In genomic region chrX:166187803-166188202, GRCm38 (mm10) we compare ENCODE assay signal across 25 mouse cellular contexts. TPM values are rescaled to one million over a fixed set of nuclear protein-coding genes. Genes with fewer than 3 reads are reported as not detected.
DNase-seq lines count a peak whose midpoint lies in the region; ATAC-seq and TF ChIP-seq lines count a peak whose summit lies in the region.
"Had no signal": no experiment of that assay in that cellular context is flagged by ENCODE, and none has a peak within 500 bp of the region (broad histone marks: within the 10 kb centered on the region; RNA-seq: fewer than 3 reads in every experiment).

No protein-coding gene starts in this region.

- no peak for DNase-seq in heart, postnatal 10 days
- no peak for DNase-seq in lung, adult 2 months
- peak; percentile 11 for DNase-seq in lung, postnatal 25 days (ENCODE audit: low spot score)
- DNase-seq in lung, adult 18-20 months: no peak
- DNase-seq in ZHBTc4 (ENCODE audit: low read depth, low spot score): peak; percentile 7
- DNase-seq in yolk sac, embryonic 10.5 days (ENCODE audit: low spot score): no peak
- DNase-seq: adrenal gland, adult 2 months; adrenal gland, postnatal 14 days; cerebellum, adult 11 months; cerebellum, adult 2 months; cerebellum, adult 9-11 months; cerebellum, postnatal 25 days; forebrain, postnatal 0 days; gastrocnemius, adult 2 months; gastrocnemius, postnatal 14 days; heart, adult 11 months; heart, postnatal 14 days had no signal

- H3K4me3 ChIP-seq in heart, embryonic 15.5 days: no peak overlapping the region
- H3K4me3 ChIP-seq in lung, embryonic 15.5 days: no peak overlapping the region
- no peak overlapping the region for H3K4me3 ChIP-seq in lung, adult 2 months (replicated peaks; ENCODE audit: extremely low read depth, low read depth, low read length)
- H3K4me3 ChIP-seq: embryonic facial prominence, embryonic 12.5 days; embryonic facial prominence, embryonic 15.5 days; gastrocnemius, adult 2 months; hindbrain, embryonic 12.5 days; hindbrain, embryonic 15.5 days had no signal

- no peak for TF ChIP-seq CTCF in lung, adult 2 months (IDR thresholded peaks at IDR 0.05; ENCODE audit: insufficient read depth, low read length)

- no peak overlapping the region for H3K9ac ChIP-seq in heart, embryonic 15.5 days
- H3K9ac ChIP-seq in lung, embryonic 15.5 days: no peak overlapping the region
- H3K9ac ChIP-seq: embryonic facial prominence, embryonic 12.5 days; embryonic facial prominence, embryonic 15.5 days; forebrain, postnatal 0 days; hindbrain, embryonic 12.5 days; hindbrain, embryonic 15.5 days had no signal

- intact Hi-C loops in heart, postnatal 10 days (cut with DNase I): no loop called here

- H3K27ac ChIP-seq in heart, embryonic 15.5 days: 0 out of 2 replicates have a peak overlapping the region, but pooled peaks have one; percentile 3
- H3K27ac ChIP-seq in lung, embryonic 15.5 days: no peak overlapping the region
- H3K27ac ChIP-seq: embryonic facial prominence, embryonic 12.5 days; embryonic facial prominence, embryonic 15.5 days; gastrocnemius, adult 2 months; hindbrain, embryonic 12.5 days; hindbrain, embryonic 15.5 days had no signal

- WGBS in heart, embryonic 15.5 days: 41% methylated on average over 1 of the region's 1 CpGs
- 38% methylated on average over 1 of the region's 1 CpGs for WGBS in lung, embryonic 15.5 days
- WGBS in lung, adult 2 months: 48% methylated on average over 1 of the region's 1 CpGs

- no peaks in the 10 kb centered on the region for H3K4me1 ChIP-seq in heart, embryonic 15.5 days (replicated peaks)
- H3K4me1 ChIP-seq in lung, embryonic 15.5 days: no peaks in the 10 kb centered on the region
- peaks cover 4% of the 10 kb centered on the region for H3K4me1 ChIP-seq in lung, adult 2 months (ENCODE audit: control insufficient read depth, insufficient read depth, low read length)
- H3K4me1 ChIP-seq: embryonic facial prominence, embryonic 12.5 days; embryonic facial prominence, embryonic 15.5 days; hindbrain, embryonic 12.5 days; hindbrain, embryonic 15.5 days had no signal

- H3K9me3 ChIP-seq in heart, embryonic 15.5 days (replicated peaks): no peaks in the 10 kb centered on the region
- H3K9me3 ChIP-seq in lung, embryonic 15.5 days: no peaks in the 10 kb centered on the region
- H3K9me3 ChIP-seq: embryonic facial prominence, embryonic 12.5 days; embryonic facial prominence, embryonic 15.5 days; hindbrain, embryonic 12.5 days; hindbrain, embryonic 15.5 days had no signal

- ATAC-seq in heart, embryonic 15.5 days (replicated peaks; ENCODE audit: insufficient number of reproducible peaks, insufficient read depth, low FRiP score, low read depth): no peak
- ATAC-seq in lung, embryonic 15.5 days (ENCODE audit: borderline replicate concordance, extremely low read depth, low FRiP score, low TSS enrichment): peak; percentile 72; the same call in 1 of the 2 replicates
- ATAC-seq: CD4-positive, CD25-positive, alpha-beta regulatory T cell, adult 4 months; forebrain, embryonic 14.5 days; forebrain, postnatal 0 days had no signal

- no peaks in the 10 kb centered on the region for H3K27me3 ChIP-seq in heart, embryonic 15.5 days
- H3K27me3 ChIP-seq in lung, embryonic 15.5 days: no peaks in the 10 kb centered on the region; the same call in 1 of the 2 replicates
- H3K27me3 ChIP-seq: embryonic facial prominence, embryonic 12.5 days; embryonic facial prominence, embryonic 15.5 days; hindbrain, embryonic 15.5 days had no signal

- H3K36me3 ChIP-seq in heart, embryonic 15.5 days: no peaks in the 10 kb centered on the region
- H3K36me3 ChIP-seq in lung, embryonic 15.5 days: no peaks in the 10 kb centered on the region
- H3K36me3 ChIP-seq: embryonic facial prominence, embryonic 12.5 days; embryonic facial prominence, embryonic 15.5 days; hindbrain, embryonic 12.5 days; hindbrain, embryonic 15.5 days had no signal

- no peak for TF ChIP-seq POLR2A in lung, adult 2 months (IDR thresholded peaks at IDR 0.05; ENCODE audit: borderline replicate concordance, extremely low read depth, low read depth, low read length)

- no peak overlapping the region for H3K4me2 ChIP-seq in heart, embryonic 15.5 days
- no peak overlapping the region for H3K4me2 ChIP-seq in lung, embryonic 15.5 days
- H3K4me2 ChIP-seq: embryonic facial prominence, embryonic 12.5 days; embryonic facial prominence, embryonic 15.5 days; hindbrain, embryonic 12.5 days; hindbrain, embryonic 15.5 days had no signal

RNA-seq across cellular contexts. Expression of gene Gemin8, which starts 17.5 kb away (rescaled TPM):
- 5.1 and 7.2 TPM in 2 replicates for polyA plus RNA-seq in heart, embryonic 15.5 days (2015; fragmentation: Nextera tagmentation; extraction: Ambion mirVana)
- total RNA-seq in heart, postnatal 10 days (2021): 1 to 10 TPM; 3.8 to 4.6 TPM
- polyA plus RNA-seq in lung, embryonic 15.5 days (2015; fragmentation: Nextera tagmentation; extraction: Ambion mirVana): 18.2 and 19.5 TPM in 2 replicates
- 4.3 and 5.5 TPM in 2 replicates for polyA plus RNA-seq in lung, adult 2 months (2012; rRNA removed)

RNA-seq across cellular contexts. Expression of gene Gpm6b, which starts 50.9 kb away (rescaled TPM):
- polyA plus RNA-seq in heart, embryonic 15.5 days (2015; fragmentation: Nextera tagmentation; extraction: Ambion mirVana): 6.9 and 10.9 TPM in 2 replicates
- 1 to 10 TPM; 8.2 to 9.5 TPM for total RNA-seq in heart, postnatal 10 days (2021)
- polyA plus RNA-seq in lung, embryonic 15.5 days (2015; fragmentation: Nextera tagmentation; extraction: Ambion mirVana): 44.7 and 46.9 TPM in 2 replicates
- 16.4 and 20.2 TPM in 2 replicates for polyA plus RNA-seq in lung, adult 2 months (2012; rRNA removed)

Comparison
In these comparisons a context has a peak if more than half of its experiments do, and no peak if none do; other contexts are left out.
1. DNase-seq: peak in lung, postnatal 25 days (single experiment) and ZHBTc4 (single experiment); none in heart, postnatal 10 days (0 of 2), lung, adult 2 months (single experiment), lung, adult 18-20 months (0 of 2) and yolk sac, embryonic 10.5 days (single experiment).